Mouse (Mus musculus) right cerebral cortex, postnatal 36 days (tissue): ENCODE measurements at regions not wholly inside any gene's neighbourhood (a gene's known extent, or its start where the extent isn't known, plus 50 kb on each side); places are given as distances from the start of the nearest gene placed in this dataset.
A peak's percentile ranks its signal among the peaks of the same experiment; 100 is the strongest.

ENCODE experiments used
- DNase-seq, 2 experiments: peaks; one replicate each; pipeline ENCODE4 v3.0.0; 2022; ENCODE audit warnings: low spot score in 2 of 2, mixed read lengths in 1 of 2

GRCm38 (mm10) chr12:90946528-90946918 is 208.3 kb upstream of the Dio2 start:
- no peak for DNase-seq

DNA sequence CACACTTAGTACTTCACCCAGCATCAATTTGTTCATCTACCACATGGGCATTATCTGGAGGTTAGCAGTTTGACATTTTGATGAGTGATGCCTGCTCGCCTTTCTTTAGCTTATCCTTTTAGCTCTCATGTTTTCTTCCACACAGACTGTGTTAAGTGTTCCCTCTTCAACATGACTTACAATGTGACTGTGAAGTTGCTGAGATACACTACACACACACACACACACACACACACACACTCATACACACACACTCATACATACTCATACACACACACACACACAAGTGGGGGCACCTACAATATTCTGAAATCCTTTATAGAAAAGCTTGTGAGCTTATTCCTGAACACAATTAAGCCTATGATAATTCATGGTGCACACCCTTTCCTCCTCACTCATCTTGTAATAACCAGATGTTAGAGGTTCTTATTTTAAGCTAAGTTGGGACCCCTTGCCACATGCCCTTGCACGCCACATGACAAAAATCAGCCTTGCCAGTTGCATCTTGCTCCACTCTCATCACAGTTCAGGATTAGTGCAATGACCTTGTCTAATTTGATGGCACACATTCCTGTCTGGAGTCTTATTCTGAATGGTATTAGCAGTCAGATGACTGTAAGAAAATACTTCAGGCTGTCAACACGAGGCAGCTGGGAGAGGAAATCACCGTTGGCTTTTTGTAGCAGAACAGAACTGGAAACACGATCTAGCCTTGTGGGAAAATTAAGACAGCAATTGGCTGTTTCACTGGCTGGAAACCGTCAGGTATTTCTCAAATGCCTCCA is 207.7 kb upstream of the Dio2 start:
- no peak for DNase-seq

- DNase-seq, result no peak
Observed at GRCm38 (mm10) chr12:90932684-90933083, 194.4 kb upstream of the Dio2 start.

DNA sequence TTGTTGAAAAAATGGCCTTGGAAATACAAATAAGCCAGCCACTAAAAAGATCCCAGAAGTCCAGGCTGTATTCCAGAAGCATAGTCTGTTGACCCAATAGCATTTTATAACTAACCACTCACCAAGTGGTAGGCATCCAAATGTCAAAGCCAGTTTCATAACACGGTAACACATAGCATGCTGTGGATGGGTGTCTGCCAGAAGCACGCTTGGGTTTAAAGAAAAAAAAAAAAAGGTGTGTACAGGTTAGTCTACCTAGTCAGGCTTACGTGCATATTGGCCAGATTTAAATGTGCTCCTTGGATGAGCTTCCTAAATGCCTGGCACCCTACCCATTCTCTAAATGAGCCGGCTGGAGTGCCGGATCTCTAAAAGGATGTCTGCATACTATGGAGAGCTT is 194.0 kb upstream of the Dio2 start:
- no peak for DNase-seq

DNA sequence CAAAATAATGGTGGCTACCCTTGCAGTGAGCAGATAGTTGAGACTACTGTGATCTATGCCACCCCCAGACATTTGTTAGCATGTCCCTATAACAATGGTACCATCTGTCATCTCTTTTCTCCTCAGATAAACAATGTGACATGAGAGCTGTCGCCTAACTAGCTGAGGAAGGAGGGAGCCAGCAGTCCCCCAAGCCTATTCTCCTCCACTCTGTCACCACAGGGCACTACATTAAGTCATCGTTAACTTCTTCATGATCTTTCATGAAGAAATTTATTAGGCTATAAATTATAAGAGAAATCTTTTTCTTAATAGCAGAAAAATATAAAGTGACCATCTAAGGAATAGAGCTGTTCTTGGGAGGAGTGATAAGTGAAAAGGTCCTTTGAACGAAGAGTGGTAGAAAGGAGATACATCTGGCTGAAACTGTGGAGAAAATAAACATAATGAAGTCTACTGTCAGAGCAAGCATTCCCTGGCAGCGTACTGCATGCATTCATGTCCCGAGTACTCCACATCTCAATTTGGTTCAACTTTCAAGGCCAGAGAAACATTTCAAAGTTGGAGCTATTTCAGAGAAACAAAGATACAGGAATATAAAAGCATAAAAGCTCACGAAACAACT is 192.0 kb upstream of the Dio2 start:
- DNase-seq, result no peak

DNA sequence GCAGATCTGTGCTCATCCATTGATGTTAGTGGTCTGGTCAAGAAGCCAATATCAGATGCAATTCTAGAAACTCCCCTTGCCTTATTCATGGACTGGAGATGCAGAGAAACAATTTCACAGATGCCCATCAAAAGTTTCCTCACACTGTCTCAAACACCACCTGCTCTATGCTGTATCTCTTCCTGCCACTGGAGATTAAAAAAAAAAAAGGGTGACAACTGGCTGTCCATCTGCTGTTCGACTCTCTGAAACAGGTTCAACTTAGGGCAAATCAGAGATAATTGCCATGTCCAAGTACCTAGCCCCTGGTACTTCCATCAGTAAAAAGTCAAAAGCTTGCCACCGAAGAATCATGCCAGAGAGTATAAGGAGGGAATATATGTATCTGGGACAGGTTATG is 185.4 kb upstream of the Dio2 start:
- DNase-seq, result no peak

GRCm38 (mm10) chr12:90923148-90923547 is 184.9 kb upstream of the Dio2 start:
- DNase-seq, result no peak

GRCm38 (mm10) chr12:90921227-90921626 is 183.0 kb upstream of the Dio2 start:
- DNase-seq, result no peak

DNA sequence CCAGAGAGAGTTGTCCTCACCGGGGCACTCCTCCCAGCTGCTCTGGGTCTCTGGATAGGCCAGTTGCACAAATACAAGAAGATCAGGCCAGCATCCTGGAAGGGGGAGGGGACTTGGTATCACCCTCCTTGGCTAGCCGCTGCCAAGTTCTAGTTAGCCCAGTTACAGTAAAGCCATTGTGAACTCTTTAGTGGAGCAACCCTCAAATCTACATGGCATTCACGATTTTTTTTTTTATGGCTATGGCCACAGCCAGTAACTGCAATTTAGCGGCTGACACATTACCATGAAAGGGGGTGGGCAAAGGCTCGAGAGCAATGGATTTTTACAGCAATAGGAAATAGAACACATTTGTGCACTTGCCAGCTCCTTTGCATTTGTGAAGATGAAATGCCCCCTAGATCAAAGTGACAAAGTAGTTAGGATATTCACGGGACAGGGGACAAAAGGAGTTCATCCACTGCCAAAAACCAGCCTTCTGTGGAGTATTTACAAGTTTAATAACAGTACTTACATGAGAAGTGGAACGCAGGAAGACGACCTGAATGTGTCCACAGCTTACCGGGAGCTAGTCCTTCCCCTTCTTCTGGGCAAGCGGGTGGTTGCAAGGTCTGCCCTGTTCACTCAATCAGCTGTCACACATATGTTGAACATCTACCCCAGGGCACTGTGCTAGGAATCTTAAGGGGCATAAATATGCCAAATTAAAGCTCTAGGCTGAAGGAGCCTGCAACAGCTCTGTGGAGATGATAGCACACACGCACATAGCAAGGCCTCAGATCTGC is 177.9 kb upstream of the Dio2 start:
- peak; percentile 29 to 47 for DNase-seq

- no peak for DNase-seq
Observed at GRCm38 (mm10) chr12:90903991-90904390, 165.8 kb upstream of the Dio2 start.

GRCm38 (mm10) chr12:90893655-90894370 is 155.6 kb upstream of the Dio2 start:
- DNase-seq, result no peak

GRCm38 (mm10) chr12:90876230-90877005 is 138.2 kb upstream of the Dio2 start:
- DNase-seq, result no peak

- no peak for DNase-seq
Observed at GRCm38 (mm10) chr12:90874840-90875239, 136.6 kb upstream of the Dio2 start.

DNA sequence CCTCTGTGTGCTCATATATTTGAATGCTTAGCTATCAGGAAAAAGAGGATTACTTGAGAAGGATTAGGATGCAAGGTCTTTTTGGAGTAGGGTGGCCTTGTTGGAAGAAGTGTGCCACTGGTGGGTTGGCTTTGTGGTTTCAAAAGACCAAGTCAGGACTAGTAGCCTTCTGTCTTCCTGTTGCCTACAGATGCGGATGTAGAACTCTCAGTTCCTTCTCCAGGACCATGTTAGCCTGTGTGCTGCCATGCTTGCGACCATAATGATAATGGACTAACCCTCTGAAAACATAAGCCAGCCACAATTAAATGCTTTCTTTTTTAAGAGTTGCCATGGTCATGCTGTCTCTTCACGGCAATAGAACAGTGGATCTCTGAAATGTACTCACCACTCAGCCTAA is 135.7 kb upstream of the Dio2 start:
- no peak for DNase-seq

- no peak for DNase-seq
Observed at GRCm38 (mm10) chr12:90866597-90866996, 128.4 kb upstream of the Dio2 start.

- DNase-seq, result no peak
Observed at GRCm38 (mm10) chr12:90862632-90863031, 124.4 kb upstream of the Dio2 start.

- no peak for DNase-seq
Observed at GRCm38 (mm10) chr12:90857746-90858145, 119.5 kb upstream of the Dio2 start.

DNA sequence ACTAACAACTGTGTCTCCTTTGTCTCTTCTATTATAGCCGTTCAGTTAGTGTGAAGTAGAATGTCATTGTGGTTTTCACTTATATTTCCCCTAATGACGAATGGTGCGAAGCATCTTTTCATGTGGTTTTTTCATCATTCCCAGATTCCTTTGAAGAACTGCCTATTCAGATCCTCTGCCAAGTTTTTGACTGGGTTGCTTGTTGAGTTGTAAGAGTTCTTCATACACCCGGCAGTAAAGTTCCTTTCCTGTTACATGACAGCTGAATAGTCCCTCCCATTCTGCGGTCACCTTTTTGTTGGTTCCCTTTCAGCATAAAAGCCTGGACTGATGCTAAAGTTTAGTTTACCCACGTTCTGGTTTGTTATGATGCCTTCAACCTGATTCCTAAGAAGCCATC is 72.4 kb upstream of the Dio2 start:
- DNase-seq, result no peak

GRCm38 (mm10) chr12:90790562-90790961 is 52.3 kb upstream of the Dio2 start:
- DNase-seq, result no peak
